Mouse (Mus musculus) kidney, adult 10 weeks (tissue): ENCODE data around the gene Gm2004. TPM values are rescaled to one million over a fixed set of nuclear protein-coding genes. Genes with fewer than 3 reads are reported as not detected.

Experiments
- polyA plus RNA-seq: library from polyadenylated mRNA; stranded (reverse); fragments of 350-450 nt; fragmentation: Illumina TruSeq; extraction: RNeasy Lipid Tissue Mini Kit (QIAGEN cat#74804); gene quantifications from one replicate; pipeline ENCODE4 v1.2.3, GENCODE M21; 2014; ENCODE audit warnings: low read depth, low replicate concordance

The Gm2004 gene
- polyA plus RNA-seq, result 10.8 TPM

GRCm38 (mm10) chr2:176149725-176150124 is at the start of gene Gm2004:
Gene Gm2004, minus strand, starts transcription at chr2:176149825.

Other genes with a start within 250 kb of the Gm2004 start
- gene Zfp966, start 218.7 kb downstream of the Gm2004 start, polyA plus RNA-seq, result 37.4 TPM
- 33.1 TPM for gene Gm2026, start 184.5 kb downstream of the Gm2004 start, polyA plus RNA-seq
- gene 2210418O10Rik, start 76.7 kb upstream of the Gm2004 start, polyA plus RNA-seq, result 50.3 TPM
- gene Gm11009, start 169.7 kb upstream of the Gm2004 start, polyA plus RNA-seq, result not detected